Mouse (Mus musculus): ENCODE results near the gene Smg7. TPM values are rescaled to one million over a fixed set of nuclear protein-coding genes. Genes with fewer than 3 reads are reported as not detected.

Gene Smg7
- total RNA-seq, 2 experiments from 2014 or later: 78.9 to 80.4 TPM

- no peak for DNase-seq (ENCODE audit: low spot score in 2 of 2)
Observed at GRCm38 (mm10) chr1:152809541-152810252, 92.7 kb downstream of the Smg7 start.

- no peak for DNase-seq (ENCODE audit: low spot score in 2 of 2)
Observed at GRCm38 (mm10) chr1:152808392-152808680, 94.1 kb downstream of the Smg7 start.

GRCm38 (mm10) chr1:152807619-152808391 is 94.6 kb downstream of the Smg7 start:
- DNase-seq (ENCODE audit: low spot score in 2 of 2): no peak

- DNase-seq (ENCODE audit: low spot score in 2 of 2): no peak
Observed at GRCm38 (mm10) chr1:152804907-152805306, 97.5 kb downstream of the Smg7 start.

GRCm38 (mm10) chr1:152800633-152801176 is 101.7 kb downstream of the Smg7 start:
- no peak for DNase-seq (ENCODE audit: low spot score in 2 of 2)

GRCm38 (mm10) chr1:152799897-152800296 is 102.5 kb downstream of the Smg7 start, which contains the start of gene Ncf2:
Gene Ncf2 (plus strand): TSS chr1:152800194.
- DNase-seq (ENCODE audit: low spot score in 2 of 2): no peak

- DNase-seq (ENCODE audit: low spot score in 2 of 2): no peak
Observed at GRCm38 (mm10) chr1:152798125-152798524, 104.3 kb downstream of the Smg7 start.

- no peak for DNase-seq (ENCODE audit: low spot score in 2 of 2)
Observed at GRCm38 (mm10) chr1:152796683-152797263, 105.7 kb downstream of the Smg7 start.

- no peak for DNase-seq (ENCODE audit: low spot score in 2 of 2)
Observed at GRCm38 (mm10) chr1:152795688-152796255, 106.7 kb downstream of the Smg7 start.

- DNase-seq (ENCODE audit: low spot score in 2 of 2): no peak
Observed at GRCm38 (mm10) chr1:152793495-152794130, 108.8 kb downstream of the Smg7 start.

- DNase-seq (ENCODE audit: low spot score in 2 of 2): peak in 1 of 2 experiments; percentile 65
Observed at GRCm38 (mm10) chr1:152792736-152793494, 109.5 kb downstream of the Smg7 start.

- DNase-seq (ENCODE audit: low spot score in 2 of 2): no peak
Observed at GRCm38 (mm10) chr1:152791269-152791668, 111.2 kb downstream of the Smg7 start.

GRCm38 (mm10) chr1:152790821-152791220 is 111.6 kb downstream of the Smg7 start:
- no peak for DNase-seq (ENCODE audit: low spot score in 2 of 2)

- DNase-seq (ENCODE audit: low spot score in 2 of 2): no peak
Observed at GRCm38 (mm10) chr1:152790254-152790653, 112.2 kb downstream of the Smg7 start.

- no peak for DNase-seq (ENCODE audit: low spot score in 2 of 2)
Observed at GRCm38 (mm10) chr1:152788121-152788660, 114.3 kb downstream of the Smg7 start.

Other genes with a start within 250 kb of the Smg7 start
- not detected for gene Apobec4, start 152.1 kb downstream of the Smg7 start, total RNA-seq (2021)
- 10 to 100 TPM; 78.7 to 79.5 TPM for gene Rgl1, start 136.3 kb downstream of the Smg7 start, total RNA-seq (2021)
- 100 to 1,000 TPM; 237 to 247 TPM for gene Arpc5, start 136.1 kb downstream of the Smg7 start, total RNA-seq (2021)
- gene Ncf2, start 102.5 kb downstream of the Smg7 start, total RNA-seq (2021): 1 to 10 TPM; 2.9 to 3.1 TPM
- 100 to 1,000 TPM; 104 to 109 TPM for gene Nmnat2, start 52.3 kb upstream of the Smg7 start, total RNA-seq (2021)